Mouse (Mus musculus): ENCODE data around the gene Bola2. TPM values are rescaled to one million over a fixed set of nuclear protein-coding genes. Genes with fewer than 3 reads are reported as not detected.

The Bola2 gene
- polyA plus RNA-seq, 1 experiment from 2014 or later: 159 TPM

- Histone ChIP-seq H3K27ac (ENCODE audit: low read depth) (no peak within 1 kb of the TSS), H3K9ac (ENCODE audit: low read length) (no peak within 1 kb of the TSS), H3K4me1 (replicated peaks; ENCODE audit: control insufficient read depth, insufficient read depth, low read length) (0 out of 2 replicates have a peak, but pooled peaks cover 3% of the 10 kb centered on the region), H3K4me3 (ENCODE audit: low read depth, low read length) (no peak within 1 kb of the TSS), H3K4me2 (ENCODE audit: low read length) (no peak within 1 kb of the TSS), H3K36me3 (ENCODE audit: control insufficient read depth, insufficient read depth, low read length) (no peaks in the 10 kb centered on the region), H3K9me3 (ENCODE audit: control insufficient read depth, low read length) (no peaks in the 10 kb centered on the region), H3K27me3 (replicated peaks; ENCODE audit: control insufficient read depth, insufficient read depth, low read length) (peaks cover 30% of the 10 kb centered on the region)
- DNase-seq (ENCODE audit: low spot score) (no peak), ATAC-seq (replicated peaks; ENCODE audit: low FRiP score, low TSS enrichment, low read depth) (no peak)
- 81% methylated on average over 19 of the region's 19 CpGs for WGBS
These were observed 12.4 kb downstream of the Bola2 start, which contains the start of gene Coro1a for GRCm38 (mm10) chr7:126707442-126708174. Gene Coro1a, minus strand, starts transcription at chr7:126707787.

GRCm38 (mm10) chr7:126708175-126708952 lies 13.2 kb downstream of the Bola2 start:
- H3K4me1 ChIP-seq (replicated peaks; ENCODE audit: control insufficient read depth, insufficient read depth, low read length): 0 out of 2 replicates have a peak, but pooled peaks cover 3% of the 10 kb centered on the region
- no peak for ATAC-seq (replicated peaks; ENCODE audit: low FRiP score, low TSS enrichment, low read depth)
- no peak for DNase-seq (ENCODE audit: low spot score)
- H3K27ac ChIP-seq (ENCODE audit: low read depth): no peak overlapping the region
- no peaks in the 10 kb centered on the region for H3K36me3 ChIP-seq (ENCODE audit: control insufficient read depth, insufficient read depth, low read length)
- H3K9ac ChIP-seq (ENCODE audit: low read length): no peak overlapping the region
- no peaks in the 10 kb centered on the region for H3K9me3 ChIP-seq (ENCODE audit: control insufficient read depth, low read length)
- H3K4me3 ChIP-seq (ENCODE audit: low read depth, low read length): no peak overlapping the region
- H3K4me2 ChIP-seq (ENCODE audit: low read length): no peak overlapping the region
- peaks cover 23% of the 10 kb centered on the region for H3K27me3 ChIP-seq (replicated peaks; ENCODE audit: control insufficient read depth, insufficient read depth, low read length)
- WGBS: 82% methylated on average over 10 of the region's 10 CpGs

- Histone ChIP-seq H3K27me3 (replicated peaks; ENCODE audit: control insufficient read depth, insufficient read depth, low read length) (peaks cover 10% of the 10 kb centered on the region; the same call in 1 of the 2 replicates), H3K36me3 (ENCODE audit: control insufficient read depth, insufficient read depth, low read length) (no peaks in the 10 kb centered on the region), H3K27ac (ENCODE audit: low read depth) (no peak overlapping the region), H3K4me2 (ENCODE audit: low read length) (no peak overlapping the region), H3K9me3 (ENCODE audit: control insufficient read depth, low read length) (no peaks in the 10 kb centered on the region), H3K4me1 (replicated peaks; ENCODE audit: control insufficient read depth, insufficient read depth, low read length) (no peaks in the 10 kb centered on the region), H3K4me3 (ENCODE audit: low read depth, low read length) (no peak overlapping the region), H3K9ac (ENCODE audit: low read length) (no peak overlapping the region)
- ATAC-seq (replicated peaks; ENCODE audit: low FRiP score, low TSS enrichment, low read depth) (no peak), DNase-seq (ENCODE audit: low spot score) (no peak)
- WGBS: 63% methylated on average over 4 of the region's 4 CpGs
These were observed 15.1 kb downstream of the Bola2 start for GRCm38 (mm10) chr7:126710266-126710665.

DNA sequence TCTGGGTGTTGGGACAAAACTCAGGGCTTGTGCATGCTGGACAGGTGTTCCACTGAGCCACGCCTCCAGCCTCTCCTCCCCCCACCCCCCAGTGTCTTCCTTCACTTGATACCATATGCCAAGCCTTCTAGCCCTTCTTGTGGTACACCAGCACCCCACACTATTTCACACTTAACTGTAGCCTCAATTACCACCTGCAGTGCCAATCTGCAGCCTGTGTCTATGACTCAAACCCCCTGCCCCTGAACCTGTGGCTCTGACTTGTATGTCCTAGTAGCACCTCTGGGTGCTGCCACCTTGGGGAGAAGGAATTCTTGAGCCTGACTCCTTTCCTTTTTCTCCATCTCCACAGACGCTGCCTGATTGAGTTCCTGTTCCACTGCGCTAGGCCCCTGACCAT lies 16.7 kb downstream of the Bola2 start:
- no peak for ATAC-seq (replicated peaks; ENCODE audit: low FRiP score, low TSS enrichment, low read depth)
- Histone ChIP-seq H3K27me3 (replicated peaks; ENCODE audit: control insufficient read depth, insufficient read depth, low read length) (no peaks in the 10 kb centered on the region), H3K4me2 (ENCODE audit: low read length) (no peak overlapping the region), H3K9ac (ENCODE audit: low read length) (no peak overlapping the region), H3K4me3 (ENCODE audit: low read depth, low read length) (no peak overlapping the region), H3K27ac (ENCODE audit: low read depth) (no peak overlapping the region), H3K9me3 (ENCODE audit: control insufficient read depth, low read length) (no peaks in the 10 kb centered on the region), H3K36me3 (ENCODE audit: control insufficient read depth, insufficient read depth, low read length) (no peaks in the 10 kb centered on the region), H3K4me1 (replicated peaks; ENCODE audit: control insufficient read depth, insufficient read depth, low read length) (no peaks in the 10 kb centered on the region)
- WGBS: 77% methylated on average over 3 of the region's 3 CpGs
- no peak for DNase-seq (ENCODE audit: low spot score)

GRCm38 (mm10) chr7:126715679-126716078 lies 20.5 kb downstream of the Bola2 start:
- DNase-seq (ENCODE audit: low spot score): no peak
- Histone ChIP-seq H3K4me2 (ENCODE audit: low read length) (no peak overlapping the region), H3K27ac (ENCODE audit: low read depth) (no peak overlapping the region), H3K4me3 (ENCODE audit: low read depth, low read length) (no peak overlapping the region), H3K4me1 (replicated peaks; ENCODE audit: control insufficient read depth, insufficient read depth, low read length) (no peaks in the 10 kb centered on the region), H3K9me3 (ENCODE audit: control insufficient read depth, low read length) (no peaks in the 10 kb centered on the region), H3K9ac (ENCODE audit: low read length) (no peak overlapping the region), H3K36me3 (ENCODE audit: control insufficient read depth, insufficient read depth, low read length) (no peaks in the 10 kb centered on the region), H3K27me3 (replicated peaks; ENCODE audit: control insufficient read depth, insufficient read depth, low read length) (no peaks in the 10 kb centered on the region)
- WGBS: 79% methylated on average over 4 of the region's 4 CpGs
- no peak for ATAC-seq (replicated peaks; ENCODE audit: low FRiP score, low TSS enrichment, low read depth)

GRCm38 (mm10) chr7:126717566-126717965 lies 22.4 kb downstream of the Bola2 start:
- H3K9me3 ChIP-seq (ENCODE audit: control insufficient read depth, low read length): no peaks in the 10 kb centered on the region

GRCm38 (mm10) chr7:126718787-126719337 lies 23.7 kb downstream of the Bola2 start:
- ATAC-seq (replicated peaks; ENCODE audit: low FRiP score, low TSS enrichment, low read depth): no peak
- H3K27me3 ChIP-seq (replicated peaks; ENCODE audit: control insufficient read depth, insufficient read depth, low read length): no peaks in the 10 kb centered on the region
- DNase-seq (ENCODE audit: low spot score): no peak
- H3K4me2 ChIP-seq (ENCODE audit: low read length): no peak overlapping the region
- WGBS: 91% methylated on average over 5 of the region's 5 CpGs
- no peak overlapping the region for H3K27ac ChIP-seq (ENCODE audit: low read depth)
- no peaks in the 10 kb centered on the region for H3K36me3 ChIP-seq (ENCODE audit: control insufficient read depth, insufficient read depth, low read length)
- no peaks in the 10 kb centered on the region for H3K4me1 ChIP-seq (replicated peaks; ENCODE audit: control insufficient read depth, insufficient read depth, low read length)
- H3K9me3 ChIP-seq (ENCODE audit: control insufficient read depth, low read length): no peaks in the 10 kb centered on the region
- H3K9ac ChIP-seq (ENCODE audit: low read length): no peak overlapping the region
- H3K4me3 ChIP-seq (ENCODE audit: low read depth, low read length): no peak overlapping the region

More at GRCm38 (mm10) chr7:126717566-126717965, 22.4 kb downstream of the Bola2 start:
- no peak for DNase-seq (ENCODE audit: low spot score)
- Histone ChIP-seq H3K4me3 (ENCODE audit: low read depth, low read length) (no peak overlapping the region), H3K27me3 (replicated peaks; ENCODE audit: control insufficient read depth, insufficient read depth, low read length) (no peaks in the 10 kb centered on the region), H3K36me3 (ENCODE audit: control insufficient read depth, insufficient read depth, low read length) (no peaks in the 10 kb centered on the region), H3K9ac (ENCODE audit: low read length) (no peak overlapping the region), H3K27ac (ENCODE audit: low read depth) (no peak overlapping the region), H3K4me2 (ENCODE audit: low read length) (no peak overlapping the region), H3K4me1 (replicated peaks; ENCODE audit: control insufficient read depth, insufficient read depth, low read length) (no peaks in the 10 kb centered on the region)
- 71% methylated on average over 3 of the region's 3 CpGs for WGBS
- no peak for ATAC-seq (replicated peaks; ENCODE audit: low FRiP score, low TSS enrichment, low read depth)

GRCm38 (mm10) chr7:126721635-126722034 lies 26.4 kb downstream of the Bola2 start:
- no peak overlapping the region for H3K4me2 ChIP-seq (ENCODE audit: low read length)
- no peak overlapping the region for H3K4me3 ChIP-seq (ENCODE audit: low read depth, low read length)
- WGBS: 89% methylated on average over 13 of the region's 13 CpGs
- no peaks in the 10 kb centered on the region for H3K27me3 ChIP-seq (replicated peaks; ENCODE audit: control insufficient read depth, insufficient read depth, low read length)
- no peaks in the 10 kb centered on the region for H3K9me3 ChIP-seq (ENCODE audit: control insufficient read depth, low read length)
- no peak overlapping the region for H3K9ac ChIP-seq (ENCODE audit: low read length)
- H3K36me3 ChIP-seq (ENCODE audit: control insufficient read depth, insufficient read depth, low read length): no peaks in the 10 kb centered on the region
- H3K27ac ChIP-seq (ENCODE audit: low read depth): no peak overlapping the region
- no peak for DNase-seq (ENCODE audit: low spot score)
- no peak for ATAC-seq (replicated peaks; ENCODE audit: low FRiP score, low TSS enrichment, low read depth)
- H3K4me1 ChIP-seq (replicated peaks; ENCODE audit: control insufficient read depth, insufficient read depth, low read length): no peaks in the 10 kb centered on the region
